Mouse (Mus musculus): ENCODE measurements around the gene Esyt1. TPM values are rescaled to one million over a fixed set of nuclear protein-coding genes. Genes with fewer than 3 reads are reported as not detected.

The Esyt1 gene
- total and polyA plus RNA-seq, 3 experiments, result 20.2 to 48.0 (median 38.2) TPM

- Histone ChIP-seq H3K27ac (ENCODE audit: insufficient read depth, low read depth) (peak overlapping the region; percentile 55; the same call in 1 of the 2 replicates), H3K4me3 (replicated peaks in 1 of 3; ENCODE audit: low read depth in 2 of 3, low read length in 2 of 3, poor library complexity in 1 of 3) (peak overlapping the region; percentile 26 to 47 (median 43)), H3K9me3 (replicated peaks; ENCODE audit: low read length) (no peaks in the 10 kb centered on the region), H3K79me2 (replicated peaks; ENCODE audit: control insufficient read depth, extremely low read depth, insufficient read depth, poor library complexity, severe bottlenecking) (no peaks in the 10 kb centered on the region), H3K4me2 (ENCODE audit: insufficient read depth, low read depth, poor library complexity, severe bottlenecking) (peak overlapping the region; percentile 88), H3K36me3 (replicated peaks in 1 of 2; ENCODE audit: control insufficient read depth in 1 of 2, insufficient read depth in 1 of 2, low read length in 1 of 2) (peaks cover 4 to 6% of the 10 kb centered on the region in 2 experiments), H3K9ac (ENCODE audit: insufficient read depth, low read depth) (peak overlapping the region; percentile 78), H3K27me3 (replicated peaks) (no peaks in the 10 kb centered on the region), H3K4me1 (ENCODE audit: control insufficient read depth in 1 of 2, insufficient read depth in 2 of 2) (peaks cover 3 to 16% of the 10 kb centered on the region in 2 experiments; a peak in 2 of 4 replicates)
- in situ Hi-C loops (cut with MboI; ENCODE audit: low pct_ligation_motif_present, low pct_unique_long_range_greater_than_20kb, low sequenced_read_pairs) (no loop called here), dilution Hi-C loops (cut with MboI; ENCODE audit: extremely low pct_ligation_motif_present, extremely low pct_unique_long_range_greater_than_20kb, low sequenced_read_pairs) (no loop called here)
- DNase-seq (ENCODE audit: extremely low read depth), result peak; percentile 98
- TF ChIP-seq POLR2A (IDR thresholded peaks at IDR 0.05; ENCODE audit: low read depth, low read length) (peak; percentile 69), RAD21 (IDR thresholded peaks at IDR 0.05; ENCODE audit: low read depth, low read length) (peak; percentile 93), ZKSCAN1 (IDR thresholded peaks at IDR 0.05; ENCODE audit: borderline replicate concordance, low read depth, low read length) (no peak), POLR2AphosphoS2 (IDR thresholded peaks at IDR 0.05; ENCODE audit: low read depth, low read length) (0 out of 2 replicates have a peak, but pooled peaks have one; percentile 46), CTCF (conservative IDR thresholded peaks at IDR 0.05 in 1 of 2, IDR thresholded peaks at IDR 0.05 in 1 of 2; ENCODE audit: low read depth in 2 of 2, low read length in 2 of 2) (peak; percentile 71 to 98), USF2 (conservative IDR thresholded peaks at IDR 0.05; ENCODE audit: low read depth, low read length) (no peak), JUND (conservative IDR thresholded peaks at IDR 0.05; ENCODE audit: low read depth, low read length) (no peak), HCFC1 (IDR thresholded peaks at IDR 0.05; ENCODE audit: low read depth, low read length) (peak; percentile 58), TCF12 (IDR thresholded peaks at IDR 0.05; ENCODE audit: low read depth, low read length) (peak; percentile 83), KAT2A (IDR thresholded peaks at IDR 0.05; ENCODE audit: insufficient replicate concordance, low read length) (no peak), IRF4 (IDR thresholded peaks at IDR 0.05; ENCODE audit: low read depth, low read length) (peak; percentile 79), ZNF384 (IDR thresholded peaks at IDR 0.05; ENCODE audit: low read depth, low read length) (peak; percentile 47; the same call in 1 of the 2 replicates), MAFK (IDR thresholded peaks at IDR 0.05; ENCODE audit: insufficient replicate concordance, low read length) (no peak; the same call in 1 of the 2 replicates), UBTF (IDR thresholded peaks at IDR 0.05; ENCODE audit: low read depth, low read length) (no peak), SIN3A (IDR thresholded peaks at IDR 0.05; ENCODE audit: low read length) (peak; percentile 95), ZMIZ1 (IDR thresholded peaks at IDR 0.05; ENCODE audit: low read depth, low read length) (peak; percentile 52), SMC3 (IDR thresholded peaks at IDR 0.05; ENCODE audit: low read depth, low read length) (peak; percentile 91), NELFE (IDR thresholded peaks at IDR 0.05; ENCODE audit: low read depth, low read length) (peak; percentile 84), MXI1 (IDR thresholded peaks at IDR 0.05; ENCODE audit: low read depth, low read length) (peak; percentile 78; the same call in 1 of the 2 replicates), ELF1 (IDR thresholded peaks at IDR 0.05; ENCODE audit: low read depth, low read length) (peak; percentile 95), RCOR1 (conservative IDR thresholded peaks at IDR 0.05; ENCODE audit: low read depth, low read length) (no peak), JUN (IDR thresholded peaks at IDR 0.05; ENCODE audit: insufficient read depth, low read depth, low read length) (no peak), TBP (conservative IDR thresholded peaks at IDR 0.05; ENCODE audit: low read depth, low read length) (peak; percentile 13; the same call in 1 of the 2 replicates), MAX (IDR thresholded peaks at IDR 0.05; ENCODE audit: low read length) (peak; percentile 86), MEF2A (IDR thresholded peaks at IDR 0.05; ENCODE audit: borderline replicate concordance, low read depth, low read length) (peak; percentile 48; the same call in 1 of the 2 replicates), MAZ (IDR thresholded peaks at IDR 0.05; ENCODE audit: low read depth, low read length) (peak; percentile 97), E2F4 (IDR thresholded peaks at IDR 0.05; ENCODE audit: insufficient replicate concordance, low read depth, low read length) (peak; percentile 92; the same call in 1 of the 2 replicates), MYC (IDR thresholded peaks at IDR 0.05; ENCODE audit: low read depth, low read length) (peak; percentile 85), EP300 (IDR thresholded peaks at IDR 0.05; ENCODE audit: low read length) (peak; percentile 32; the same call in 1 of the 2 replicates), USF1 (IDR thresholded peaks at IDR 0.05; ENCODE audit: low read depth, low read length) (peak; percentile 28; the same call in 1 of the 2 replicates), ETS1 (conservative IDR thresholded peaks at IDR 0.05; ENCODE audit: low read depth, low read length) (peak; percentile 29), CHD1 (IDR thresholded peaks at IDR 0.05; ENCODE audit: low read depth, low read length) (no peak), BHLHE40 (IDR thresholded peaks at IDR 0.05; ENCODE audit: low read depth, low read length) (peak; percentile 42; the same call in 1 of the 2 replicates), ZC3H11A (IDR thresholded peaks at IDR 0.05; ENCODE audit: low read depth, low read length) (peak; percentile 27; the same call in 1 of the 2 replicates), CHD2 (IDR thresholded peaks at IDR 0.05; ENCODE audit: low read length) (peak; percentile 33; the same call in 1 of the 2 replicates)
Observed at GRCm38 (mm10) chr10:128536266-128536940, 10.7 kb upstream of the Esyt1 start.

Data from CH12.LX (cell line).